Mouse (Mus musculus) T-helper 1 cell (primary cell): ENCODE measurements around the gene Traf4.
"Not testable (repeated sequence)": the region's sequence is repeated elsewhere in the genome, so short reads cannot be mapped to it uniquely, and the experiment has no call there.

ENCODE experiments used
- in situ Hi-C: fragments of 300-600 bp; cut with MboI, MseI; formaldehyde crosslinking; loops from one replicate; pipeline ENCODE4 v1.15.1; 2025; ENCODE audit warnings: high pct_unique_total_duplicates

Gene Traf4

DNA sequence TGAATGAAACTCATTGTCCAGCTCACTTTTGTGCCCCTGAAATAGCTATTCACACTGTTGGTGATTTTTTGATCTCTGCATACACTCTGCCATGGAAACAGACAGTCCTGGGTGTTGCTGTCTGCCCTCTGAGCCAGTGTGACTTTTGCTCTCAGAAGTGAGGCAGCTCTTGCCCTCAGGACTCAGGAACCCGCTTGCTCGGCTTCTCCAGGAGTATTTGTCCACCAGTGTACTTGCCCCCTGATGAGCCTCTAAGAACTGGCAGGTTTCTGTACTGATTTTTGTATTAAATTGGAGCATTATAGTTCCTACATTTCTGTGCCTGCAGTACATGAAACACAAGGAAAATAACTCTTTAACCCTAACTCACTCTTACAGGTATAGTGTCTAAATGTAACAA, 21.9 kb downstream of the Traf4 start:
- in situ Hi-C loops = no loop called here

DNA sequence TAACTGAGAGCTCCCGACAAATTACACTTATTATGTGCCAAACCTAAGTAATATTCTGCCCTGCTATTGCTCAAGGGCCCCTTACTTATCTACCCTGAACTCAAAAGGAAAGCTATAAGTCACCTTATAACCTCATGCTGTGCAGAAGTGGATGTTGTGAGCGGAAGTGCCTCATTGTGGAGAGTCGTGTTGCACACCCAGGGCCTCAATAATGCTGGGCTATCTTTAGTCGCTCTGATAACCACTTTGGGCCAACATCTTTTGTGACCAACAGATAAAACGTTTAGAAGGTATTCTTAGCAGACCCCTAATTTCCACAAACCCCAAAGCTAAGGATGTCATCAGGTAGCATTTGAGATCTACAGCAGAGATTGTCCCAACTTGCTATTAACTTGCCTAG, 24.7 kb downstream of the Traf4 start:
- in situ Hi-C loops = no loop called here

GRCm38 (mm10) chr11:78138023-78138422, 27.4 kb downstream of the Traf4 start:
- in situ Hi-C loops = no loop called here

- in situ Hi-C loops = no loop called here
Observed at GRCm38 (mm10) chr11:78137584-78137983, 27.8 kb downstream of the Traf4 start.

GRCm38 (mm10) chr11:78136132-78136531, 29.3 kb downstream of the Traf4 start:
- in situ Hi-C loops = no loop called here

- in situ Hi-C loops = not testable (repeated sequence)
Observed at GRCm38 (mm10) chr11:78135314-78135713, 30.1 kb downstream of the Traf4 start.

- in situ Hi-C loops = no loop called here
Observed at GRCm38 (mm10) chr11:78134344-78134743, 31.0 kb downstream of the Traf4 start.

DNA sequence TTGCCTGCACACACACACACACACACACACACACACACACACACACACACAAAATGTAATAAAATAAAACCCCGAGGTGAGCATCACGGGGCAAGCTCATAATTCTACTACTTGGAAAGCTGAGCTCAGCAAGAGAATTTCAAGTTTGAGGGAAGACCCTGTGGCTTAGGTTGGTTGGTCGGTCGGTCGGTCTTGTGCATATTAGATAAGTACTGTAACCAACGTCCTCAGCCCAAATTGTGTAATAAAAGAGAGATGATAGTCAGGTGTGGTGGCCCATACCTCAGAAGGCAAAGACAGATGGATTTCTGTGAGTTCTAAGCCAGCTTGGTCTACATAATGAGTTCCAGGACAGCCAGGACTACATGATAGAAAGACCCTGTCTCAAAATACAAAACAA, 31.5 kb downstream of the Traf4 start:
- in situ Hi-C loops = no loop called here

- in situ Hi-C loops = no loop called here
Observed at GRCm38 (mm10) chr11:78129458-78129857, 35.9 kb downstream of the Traf4 start.

- in situ Hi-C loops = no loop called here
Observed at GRCm38 (mm10) chr11:78126739-78127138, 38.6 kb downstream of the Traf4 start.

DNA sequence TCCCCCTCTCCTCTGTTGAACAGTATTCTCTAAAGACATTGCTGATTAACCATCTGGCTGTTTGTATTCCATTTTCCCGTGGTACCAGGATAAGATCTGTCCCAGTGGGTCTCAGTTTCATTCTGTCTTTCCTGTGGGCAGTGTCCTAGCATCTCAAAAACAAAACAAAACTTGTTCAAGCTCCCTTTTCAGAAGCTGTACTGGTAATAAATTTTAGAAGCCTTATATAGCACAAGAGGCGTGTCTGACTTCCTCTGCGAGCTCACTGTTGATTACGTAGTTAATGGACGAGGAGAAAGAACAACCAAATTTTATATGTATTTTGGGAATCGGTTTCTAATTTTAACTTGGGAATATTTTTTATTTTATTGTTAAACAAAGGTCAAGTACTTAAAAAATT, 39.7 kb downstream of the Traf4 start:
- in situ Hi-C loops = no loop called here

DNA sequence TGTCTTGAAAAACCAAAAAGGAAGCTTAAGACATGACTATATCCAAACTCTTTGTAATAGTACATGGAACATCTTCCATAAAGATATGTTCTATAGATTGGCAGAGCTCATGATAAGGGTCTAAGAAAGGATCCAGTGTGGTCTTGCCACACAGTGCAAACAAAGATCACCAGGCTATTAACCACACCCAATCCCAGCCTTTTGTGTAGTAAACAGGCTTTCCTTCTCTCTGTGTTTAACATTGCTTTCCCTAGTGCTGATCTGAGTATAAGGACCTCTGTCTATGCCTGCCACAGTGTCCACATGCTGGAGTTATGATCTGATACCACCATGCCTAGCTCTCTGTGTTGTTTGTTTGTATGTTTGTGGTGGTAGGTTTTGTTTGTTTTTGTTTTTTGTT, 41.6 kb downstream of the Traf4 start:
- in situ Hi-C loops = no loop called here

DNA sequence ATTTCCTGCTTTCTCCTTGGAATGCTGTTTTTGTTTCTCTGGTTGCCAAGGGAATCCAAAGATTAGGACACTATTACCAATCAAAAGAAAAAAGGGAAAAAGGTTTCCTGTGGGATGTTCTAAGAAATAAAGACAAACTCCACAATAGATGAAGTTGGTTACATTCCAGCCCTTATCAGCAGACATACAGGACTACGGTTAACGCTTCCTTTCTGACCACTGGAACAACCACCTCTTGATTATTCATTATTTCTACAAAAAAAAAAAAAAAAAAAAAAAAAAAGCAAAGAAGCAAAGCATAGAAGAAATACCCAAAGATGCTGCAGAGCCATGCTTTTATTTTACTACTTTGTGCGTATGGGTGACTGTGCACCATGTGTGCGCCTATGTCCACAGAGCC, 42.6 kb downstream of the Traf4 start:
- in situ Hi-C loops = no loop called here

DNA sequence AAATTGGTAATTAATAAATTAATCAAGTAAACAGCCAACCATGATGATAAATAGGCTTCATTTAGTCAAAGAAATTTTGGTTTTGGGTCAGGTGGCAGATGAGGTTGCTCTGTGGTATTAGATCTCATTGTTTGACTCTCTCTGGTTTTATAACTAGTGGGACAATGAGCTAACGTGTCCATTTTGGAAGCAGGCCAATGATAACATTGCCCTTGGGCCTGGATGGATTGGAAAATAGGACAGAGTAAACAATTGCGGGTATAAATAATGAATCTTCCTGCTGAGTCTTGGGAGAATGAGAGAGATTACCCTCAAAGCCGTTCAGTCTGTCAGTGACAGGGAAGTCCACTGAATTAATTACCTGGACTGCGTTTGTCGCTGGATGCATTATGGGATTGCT, 44.2 kb downstream of the Traf4 start:
- in situ Hi-C loops = no loop called here

DNA sequence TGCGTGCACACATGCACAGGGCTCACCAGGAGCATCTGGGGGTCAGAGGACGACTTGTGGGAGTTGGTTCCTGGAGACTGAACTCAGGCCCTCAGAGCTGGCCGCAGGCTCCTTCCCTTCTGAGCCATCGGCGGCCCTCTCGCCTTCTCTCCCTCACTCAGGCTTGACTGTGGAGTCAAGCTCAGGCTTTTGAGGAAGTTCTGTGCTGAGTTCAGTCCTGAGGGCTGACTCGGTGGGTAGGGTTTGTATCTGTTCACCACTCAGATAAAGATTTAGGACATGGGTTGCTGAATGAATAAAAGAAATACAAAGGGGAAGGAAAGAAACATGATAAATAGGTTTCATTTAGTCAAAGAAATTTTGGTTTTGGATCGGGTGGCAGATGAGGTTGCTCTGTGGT, 45.5 kb downstream of the Traf4 start:
- in situ Hi-C loops = no loop called here

DNA sequence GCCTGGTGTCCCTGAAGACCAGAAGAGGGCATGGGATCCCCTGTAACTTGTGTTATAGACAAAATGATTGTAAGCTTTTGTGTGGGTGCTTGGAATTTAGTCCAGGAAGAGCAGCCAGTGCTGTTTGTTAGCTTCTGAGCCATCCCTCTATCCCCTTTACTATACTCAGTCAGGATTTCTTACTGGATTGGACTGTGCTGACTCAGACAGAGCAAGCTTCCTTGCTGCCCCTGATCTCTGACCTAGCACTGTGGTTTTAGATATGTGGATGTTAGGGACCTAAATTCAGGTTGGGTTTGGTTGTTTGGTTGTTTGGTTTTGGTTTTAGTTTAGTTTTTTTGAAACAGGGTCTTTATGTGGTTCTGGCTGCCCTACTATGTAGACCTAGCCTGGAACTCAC, 46.9 kb downstream of the Traf4 start:
- in situ Hi-C loops = no loop called here

- in situ Hi-C loops = no loop called here
Observed at GRCm38 (mm10) chr11:78116146-78116410, 49.3 kb downstream of the Traf4 start.

GRCm38 (mm10) chr11:78115367-78116145, 49.8 kb downstream of the Traf4 start:
- in situ Hi-C loops = no loop called here

GRCm38 (mm10) chr11:78114676-78115366, 50.6 kb downstream of the Traf4 start:
- in situ Hi-C loops = loop anchor here (5.0 kb wide), 1 partner anchor 47 kb away; no protein-coding TSS in a partner anchor

DNA sequence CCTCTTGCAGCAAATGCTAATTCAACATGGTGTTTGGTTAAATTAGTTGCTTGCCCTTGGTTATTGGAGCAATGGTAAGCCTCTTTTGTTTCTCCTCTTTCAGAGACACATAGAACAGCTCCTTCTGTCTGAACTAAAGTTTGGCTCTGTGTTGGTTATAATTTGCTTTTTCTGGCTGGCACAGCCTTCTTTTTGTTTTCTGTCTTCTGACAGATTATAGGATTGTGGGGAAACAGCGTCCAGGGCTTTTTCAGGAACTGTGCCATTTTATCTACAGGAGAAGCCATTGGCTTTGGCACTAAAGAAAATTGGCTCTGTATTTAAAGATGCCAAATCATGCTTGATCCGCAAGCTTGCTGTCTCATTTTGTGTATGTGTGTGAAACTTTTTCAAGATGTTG, 51.8 kb downstream of the Traf4 start:
- in situ Hi-C loops = loop anchor here (5.0 kb wide), 1 partner anchor 49 kb away; no protein-coding TSS in a partner anchor
